Mouse (Mus musculus) pancreas, adult 10 weeks (tissue): ENCODE measurements around the gene Adam33. TPM values are rescaled to one million over a fixed set of nuclear protein-coding genes. Genes with fewer than 3 reads are reported as not detected.

Experiments
- polyA plus RNA-seq: library from polyadenylated mRNA; stranded (reverse); fragments of 350-450 nt; fragmentation: Illumina TruSeq; extraction: RNeasy Lipid Tissue Mini Kit (QIAGEN cat#74804); gene quantifications from one replicate; pipeline ENCODE4 v1.2.3, GENCODE M21; 2015; ENCODE audit warnings: low read depth, low replicate concordance; ENCODE audit not compliant: insufficient read depth

Gene Adam33
- 28.8 TPM for polyA plus RNA-seq

GRCm38 (mm10) chr2:131063404-131063864 lies at the start of gene Adam33:
Gene Adam33 (minus strand): TSS chr2:131063814.

GRCm38 (mm10) chr2:131086667-131087390 lies 23.2 kb upstream of the Adam33 start, which contains the start of gene Siglec1:
Gene Siglec1 (minus strand): TSS chr2:131086765.

GRCm38 (mm10) chr2:131042988-131043387 lies 20.6 kb downstream of the Adam33 start, which contains the start of gene Gfra4:
Gene Gfra4 (minus strand): TSS chr2:131043088.

Other genes with a start within 250 kb of the Adam33 start
- gene 4930402H24Rik, start 157.4 kb downstream of the Adam33 start, polyA plus RNA-seq, result 7.2 TPM
- gene Atrn, start 157.3 kb downstream of the Adam33 start, polyA plus RNA-seq, result 3.9 TPM
- 2.2 TPM for gene Gfra4, start 20.7 kb downstream of the Adam33 start, polyA plus RNA-seq
- 0.44 TPM for gene Siglec1, start 23.0 kb upstream of the Adam33 start, polyA plus RNA-seq
- gene Hspa12b, start 63.5 kb upstream of the Adam33 start, polyA plus RNA-seq, result 6.4 TPM
- gene Gm11037, start 69.7 kb upstream of the Adam33 start, polyA plus RNA-seq, result not detected
- 3.5 TPM for gene 1700037H04Rik, start 96.3 kb upstream of the Adam33 start, polyA plus RNA-seq
- 14.3 TPM for gene Cenpb, start 116.3 kb upstream of the Adam33 start, polyA plus RNA-seq
- 1.2 TPM for gene Cdc25b, start 123.1 kb upstream of the Adam33 start, polyA plus RNA-seq
- gene Spef1, start 123.5 kb upstream of the Adam33 start, polyA plus RNA-seq, result 5.1 TPM
- 7.0 TPM for gene Ap5s1, start 143.3 kb upstream of the Adam33 start, polyA plus RNA-seq
- 7.2 TPM for gene Mavs, start 170.2 kb upstream of the Adam33 start, polyA plus RNA-seq
- gene Pank2, start 198.7 kb upstream of the Adam33 start, polyA plus RNA-seq, result 14.5 TPM